Comparison of ENCODE assay signal across 8 mouse cellular contexts in the genomic region with DNA sequence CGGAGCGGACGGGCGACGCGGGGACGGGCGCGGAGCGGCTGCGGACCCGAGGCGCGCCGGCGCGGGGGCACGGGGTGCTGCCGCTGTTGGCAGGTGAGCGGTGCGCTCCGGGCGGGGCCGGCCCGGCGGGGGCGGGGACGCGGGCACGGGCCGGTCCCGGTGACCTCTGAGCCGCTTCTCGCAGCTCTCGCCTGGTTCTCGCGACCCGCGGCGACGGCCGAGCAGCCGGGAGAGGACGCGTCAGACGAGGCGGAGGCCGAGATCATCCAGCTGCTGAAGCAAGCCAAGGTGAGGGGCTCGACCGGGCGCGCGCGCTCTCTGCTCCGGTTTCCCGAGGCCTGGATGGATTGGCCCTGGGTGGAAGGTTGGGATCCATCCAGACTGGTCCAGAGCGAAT. TPM values are rescaled to one million over a fixed set of nuclear protein-coding genes. Genes with fewer than 3 reads are reported as not detected.
DNase-seq lines count a peak whose midpoint lies in the region; ATAC-seq and TF ChIP-seq lines count a peak whose summit lies in the region.

No protein-coding gene starts in this region.

- WGBS in heart, embryonic 13.5 days: 1% methylated on average over 53 of the region's 57 CpGs
- WGBS in forebrain, embryonic 10.5 days: under 1% methylated on average over 55 of the region's 57 CpGs
- WGBS in kidney, embryonic 14.5 days: 1% methylated on average over 48 of the region's 57 CpGs
- 1% methylated on average over 57 of the region's 57 CpGs for WGBS in lung, postnatal 0 days
- 0% methylated on average over 43 of the region's 57 CpGs for WGBS in stomach, embryonic 15.5 days

- TF ChIP-seq RAD21 in MEL (IDR thresholded peaks at IDR 0.05; ENCODE audit: low read depth, low read length): no peak

- ATAC-seq in heart, embryonic 13.5 days (ENCODE audit: extremely low read depth, insufficient number of reproducible peaks, low FRiP score, low TSS enrichment): peak; percentile 81
- peak; percentile 73; the same call in 1 of the 2 replicates for ATAC-seq in kidney, embryonic 14.5 days (ENCODE audit: low FRiP score, low TSS enrichment)
- peak; percentile 84 for ATAC-seq in lung, postnatal 0 days
- peak; percentile 80 for ATAC-seq in stomach, embryonic 15.5 days (ENCODE audit: insufficient read depth, low FRiP score, low read depth)

- H3K4me2 ChIP-seq in heart, embryonic 13.5 days: peak overlapping the region; percentile 85
- peak overlapping the region; percentile 68 for H3K4me2 ChIP-seq in kidney, embryonic 14.5 days (replicated peaks; ENCODE audit: low read depth, low read length)
- peak overlapping the region; percentile 79 for H3K4me2 ChIP-seq in lung, postnatal 0 days (replicated peaks; ENCODE audit: low read depth, low read length)
- H3K4me2 ChIP-seq in stomach, embryonic 15.5 days: peak overlapping the region; percentile 86

- TF ChIP-seq EP300 in MEL (IDR thresholded peaks at IDR 0.05; ENCODE audit: low read depth in 1 of 2, low read length in 2 of 2): no peak
- no peak for TF ChIP-seq EP300 in lung, postnatal 0 days (IDR thresholded peaks at IDR 0.05)

- peaks cover 8% of the 10 kb centered on the region for H3K79me2 ChIP-seq in MEL (ENCODE audit: control insufficient read depth, insufficient read depth, low read length, poor library complexity)

- H3K36me3 ChIP-seq in heart, embryonic 13.5 days: peaks cover 39% of the 10 kb centered on the region
- H3K36me3 ChIP-seq in MEL (ENCODE audit: control insufficient read depth in 1 of 2, insufficient read depth in 2 of 2, low read length in 2 of 2): peaks cover 0 to 14% of the 10 kb centered on the region in 2 experiments; a peak in 3 of 4 replicates
- peaks cover 32% of the 10 kb centered on the region for H3K36me3 ChIP-seq in forebrain, embryonic 10.5 days (replicated peaks)
- H3K36me3 ChIP-seq in kidney, embryonic 14.5 days (ENCODE audit: control insufficient read depth, insufficient read depth, low read length): peaks cover 17% of the 10 kb centered on the region; the same call in 1 of the 2 replicates
- H3K36me3 ChIP-seq in lung, postnatal 0 days (ENCODE audit: insufficient read depth, low read length): peaks cover 3% of the 10 kb centered on the region; the same call in 1 of the 2 replicates
- no peaks in the 10 kb centered on the region for H3K36me3 ChIP-seq in stomach, embryonic 15.5 days

- H3K4me1 ChIP-seq in heart, embryonic 13.5 days: peaks cover 16% of the 10 kb centered on the region
- H3K4me1 ChIP-seq in MEL (ENCODE audit: control insufficient read depth in 1 of 2, insufficient read depth in 2 of 2, low read length in 2 of 2): peaks cover 3 to 8% of the 10 kb centered on the region in 2 experiments; a peak in 3 of 4 replicates
- H3K4me1 ChIP-seq in forebrain, embryonic 10.5 days: peaks cover 16% of the 10 kb centered on the region
- no peaks in the 10 kb centered on the region for H3K4me1 ChIP-seq in kidney, embryonic 14.5 days (ENCODE audit: control insufficient read depth, insufficient read depth, low read length)
- peaks cover 4% of the 10 kb centered on the region; the same call in 1 of the 2 replicates for H3K4me1 ChIP-seq in lung, postnatal 0 days (ENCODE audit: insufficient read depth, low read depth, low read length)
- peaks cover 2% of the 10 kb centered on the region; the same call in 1 of the 2 replicates for H3K4me1 ChIP-seq in stomach, embryonic 15.5 days

- peak overlapping the region; percentile 91 for H3K4me3 ChIP-seq in heart, embryonic 13.5 days
- peak overlapping the region; percentile 84 to 92 for H3K4me3 ChIP-seq in MEL (ENCODE audit: control insufficient read depth in 1 of 2, insufficient read depth in 1 of 2, low read depth in 2 of 2, low read length in 2 of 2)
- peak overlapping the region; percentile 92 for H3K4me3 ChIP-seq in forebrain, embryonic 10.5 days
- peak overlapping the region; percentile 80 for H3K4me3 ChIP-seq in kidney, embryonic 14.5 days (ENCODE audit: low read length)
- H3K4me3 ChIP-seq in lung, postnatal 0 days (ENCODE audit: low read depth, low read length): peak overlapping the region; percentile 90
- peak overlapping the region; percentile 95 for H3K4me3 ChIP-seq in stomach, embryonic 15.5 days (replicated peaks)

- TF ChIP-seq POLR2A in MEL (IDR thresholded peaks at IDR 0.05; ENCODE audit: control insufficient read depth in 1 of 2, insufficient read depth in 1 of 2, low read depth in 1 of 2, low read length in 2 of 2, poor library complexity in 1 of 2): no peak

- peak overlapping the region; percentile 94 for H3K27ac ChIP-seq in heart, embryonic 13.5 days (replicated peaks)
- peak overlapping the region; percentile 56 for H3K27ac ChIP-seq in MEL (ENCODE audit: control insufficient read depth, low read depth, low read length)
- peak overlapping the region; percentile 91 for H3K27ac ChIP-seq in forebrain, embryonic 10.5 days
- H3K27ac ChIP-seq in kidney, embryonic 14.5 days (ENCODE audit: low read depth, low read length): peak overlapping the region; percentile 86
- peak overlapping the region; percentile 93 for H3K27ac ChIP-seq in lung, postnatal 0 days (ENCODE audit: low read length)
- H3K27ac ChIP-seq in stomach, embryonic 15.5 days: peak overlapping the region; percentile 95

- TF ChIP-seq CTCF in MEL (IDR thresholded peaks at IDR 0.05 in 2 of 3, conservative IDR thresholded peaks at IDR 0.05 in 1 of 3; ENCODE audit: control insufficient read depth in 1 of 3, insufficient read depth in 1 of 3, low read depth in 2 of 3, low read length in 3 of 3, poor library complexity in 1 of 3, severe bottlenecking in 1 of 3): no peak
- TF ChIP-seq CTCF in lung, postnatal 0 days (IDR thresholded peaks at IDR 0.05): no peak

- no peak for DNase-seq in heart, adult 8-10 months (ENCODE audit: low spot score)
- DNase-seq in MEL (ENCODE audit: low read depth, low spot score): peak; percentile 72
- DNase-seq in forebrain, embryonic 10.5 days (ENCODE audit: extremely low spot score, low spot score): no peak
- DNase-seq in lung, postnatal 0 days (ENCODE audit: low spot score): peak; percentile 81
- no peak for DNase-seq in yolk sac, embryonic 10.5 days (ENCODE audit: low spot score)

- H3K27me3 ChIP-seq in heart, embryonic 13.5 days (replicated peaks): no peaks in the 10 kb centered on the region
- H3K27me3 ChIP-seq in MEL (ENCODE audit: control insufficient read depth in 1 of 2, insufficient read depth in 2 of 2, low read length in 2 of 2): no peaks in the 10 kb centered on the region
- H3K27me3 ChIP-seq in forebrain, embryonic 10.5 days (ENCODE audit: poor library complexity, severe bottlenecking): no peaks in the 10 kb centered on the region
- no peaks in the 10 kb centered on the region for H3K27me3 ChIP-seq in kidney, embryonic 14.5 days (ENCODE audit: control insufficient read depth, insufficient read depth, low read length)
- no peaks in the 10 kb centered on the region for H3K27me3 ChIP-seq in lung, postnatal 0 days (replicated peaks; ENCODE audit: insufficient read depth, low read length)
- H3K27me3 ChIP-seq in stomach, embryonic 15.5 days (replicated peaks): no peaks in the 10 kb centered on the region

- peak overlapping the region; percentile 91 for H3K9ac ChIP-seq in heart, embryonic 13.5 days
- H3K9ac ChIP-seq in MEL (ENCODE audit: control insufficient read depth, low read depth, low read length, poor library complexity, severe bottlenecking): peak overlapping the region; percentile 97
- H3K9ac ChIP-seq in kidney, embryonic 14.5 days (ENCODE audit: low read depth, low read length): peak overlapping the region; percentile 85
- peak overlapping the region; percentile 80 for H3K9ac ChIP-seq in lung, postnatal 0 days (replicated peaks; ENCODE audit: low read depth)
- peak overlapping the region; percentile 83 for H3K9ac ChIP-seq in stomach, embryonic 15.5 days

- no peaks in the 10 kb centered on the region for H3K9me3 ChIP-seq in heart, embryonic 13.5 days
- H3K9me3 ChIP-seq in MEL (replicated peaks; ENCODE audit: insufficient read depth, low read length): no peaks in the 10 kb centered on the region
- H3K9me3 ChIP-seq in forebrain, embryonic 10.5 days: no peaks in the 10 kb centered on the region
- no peaks in the 10 kb centered on the region for H3K9me3 ChIP-seq in kidney, embryonic 14.5 days (ENCODE audit: control insufficient read depth, low read length)
- no peaks in the 10 kb centered on the region for H3K9me3 ChIP-seq in lung, postnatal 0 days (ENCODE audit: low read length)
- H3K9me3 ChIP-seq in stomach, embryonic 15.5 days: no peaks in the 10 kb centered on the region

RNA-seq across cellular contexts. Expression of gene Ttc19, which starts 0.3 kb away (rescaled TPM):
- polyA plus RNA-seq in heart, embryonic 13.5 days (2015; fragmentation: Nextera tagmentation; extraction: Ambion mirVana): 16.6 and 17.6 TPM in 2 replicates
- 10 to 100 TPM; 40.0 to 43.4 (median 42.4) TPM for total RNA-seq in heart, adult 8-10 months (2022)
- 11.1 and 12.7 TPM in 2 replicates for total RNA-seq in MEL (2012; rRNA removed)
- 10 to 100 TPM in 1 of 2 experiments, not detected in 1; 11.4 TPM for polyA plus RNA-seq in MEL (2012; ENCODE audit: insufficient read depth in 1 of 2, insufficient read length in 2 of 2, low read depth in 1 of 2, low replicate concordance in 2 of 2, missing spikeins in 1 of 2)
- 16.2 and 17.2 TPM in 2 replicates for polyA plus RNA-seq in forebrain, embryonic 10.5 days (2016; fragmentation: Nextera tagmentation; extraction: Ambion mirVana)
- 18.4 and 19.6 TPM in 2 replicates for polyA plus RNA-seq in kidney, embryonic 14.5 days (2014; fragmentation: Nextera tagmentation; extraction: Ambion mirVana)
- 10.1 and 11.4 TPM in 2 replicates for polyA plus RNA-seq in lung, postnatal 0 days (2015; fragmentation: Nextera tagmentation; extraction: Ambion mirVana)
- 20.9 and 21.2 TPM in 2 replicates for polyA plus RNA-seq in stomach, embryonic 15.5 days (2015; fragmentation: Nextera tagmentation; extraction: Ambion mirVana)

RNA-seq across cellular contexts. Expression of gene Zswim7, which starts 0.4 kb away (rescaled TPM):
- polyA plus RNA-seq in heart, embryonic 13.5 days (2015; fragmentation: Nextera tagmentation; extraction: Ambion mirVana): 17.1 and 18.1 TPM in 2 replicates
- 10 to 100 TPM; 17.0 to 19.5 (median 18.2) TPM for total RNA-seq in heart, adult 8-10 months (2022)
- total RNA-seq in MEL (2012; rRNA removed): 18.2 and 18.7 TPM in 2 replicates
- 10 to 100 TPM in 1 of 2 experiments, not detected in 1; 15.1 TPM for polyA plus RNA-seq in MEL (2012; ENCODE audit: insufficient read depth in 1 of 2, insufficient read length in 2 of 2, low read depth in 1 of 2, low replicate concordance in 2 of 2, missing spikeins in 1 of 2)
- polyA plus RNA-seq in forebrain, embryonic 10.5 days (2016; fragmentation: Nextera tagmentation; extraction: Ambion mirVana): 13.6 and 15.1 TPM in 2 replicates
- polyA plus RNA-seq in kidney, embryonic 14.5 days (2014; fragmentation: Nextera tagmentation; extraction: Ambion mirVana): 24.0 and 30.5 TPM in 2 replicates
- 15.5 and 20.9 TPM in 2 replicates for polyA plus RNA-seq in lung, postnatal 0 days (2015; fragmentation: Nextera tagmentation; extraction: Ambion mirVana)
- polyA plus RNA-seq in stomach, embryonic 15.5 days (2015; fragmentation: Nextera tagmentation; extraction: Ambion mirVana): 18.7 and 21.1 TPM in 2 replicates

RNA-seq across cellular contexts. Expression of gene Adora2b, which starts 32.8 kb away (rescaled TPM):
- 1.4 and 2.0 TPM in 2 replicates for polyA plus RNA-seq in heart, embryonic 13.5 days (2015; fragmentation: Nextera tagmentation; extraction: Ambion mirVana)
- under 1 TPM; 0.33 to 1.00 (median 0.68) TPM for total RNA-seq in heart, adult 8-10 months (2022)
- total RNA-seq in MEL (2012; rRNA removed): 1.7 and 2.2 TPM in 2 replicates
- 1 to 10 TPM in 1 of 2 experiments, not detected in 1; 3.2 TPM for polyA plus RNA-seq in MEL (2012; ENCODE audit: insufficient read depth in 1 of 2, insufficient read length in 2 of 2, low read depth in 1 of 2, low replicate concordance in 2 of 2, missing spikeins in 1 of 2)
- 4.6 and 5.0 TPM in 2 replicates for polyA plus RNA-seq in forebrain, embryonic 10.5 days (2016; fragmentation: Nextera tagmentation; extraction: Ambion mirVana)
- polyA plus RNA-seq in kidney, embryonic 14.5 days (2014; fragmentation: Nextera tagmentation; extraction: Ambion mirVana): 0.97 and 2.0 TPM in 2 replicates
- polyA plus RNA-seq in lung, postnatal 0 days (2015; fragmentation: Nextera tagmentation; extraction: Ambion mirVana): 27.7 and 39.8 TPM in 2 replicates
- 5.7 and 7.1 TPM in 2 replicates for polyA plus RNA-seq in stomach, embryonic 15.5 days (2015; fragmentation: Nextera tagmentation; extraction: Ambion mirVana)

Comparison
In these comparisons a context has a peak if more than half of its experiments do, and no peak if none do; other contexts are left out.
1. DNase-seq: peak in MEL (single experiment) and lung, postnatal 0 days (single experiment); none in heart, adult 8-10 months (single experiment), forebrain, embryonic 10.5 days (single experiment) and yolk sac, embryonic 10.5 days (single experiment).
2. Peak in every context shown above with its lines, with median percentiles within 50 percentile points of each other: ATAC-seq, H3K27ac ChIP-seq, H3K4me2 ChIP-seq, H3K4me3 ChIP-seq and H3K9ac ChIP-seq.